Mouse (Mus musculus): ENCODE results near the gene Agpat4.
A peak's percentile ranks its signal among the peaks of the same experiment; 100 is the strongest.
"Not testable (repeated sequence)": the region's sequence is repeated elsewhere in the genome, so short reads cannot be mapped to it uniquely, and the experiment has no call there.

Gene Agpat4

DNA sequence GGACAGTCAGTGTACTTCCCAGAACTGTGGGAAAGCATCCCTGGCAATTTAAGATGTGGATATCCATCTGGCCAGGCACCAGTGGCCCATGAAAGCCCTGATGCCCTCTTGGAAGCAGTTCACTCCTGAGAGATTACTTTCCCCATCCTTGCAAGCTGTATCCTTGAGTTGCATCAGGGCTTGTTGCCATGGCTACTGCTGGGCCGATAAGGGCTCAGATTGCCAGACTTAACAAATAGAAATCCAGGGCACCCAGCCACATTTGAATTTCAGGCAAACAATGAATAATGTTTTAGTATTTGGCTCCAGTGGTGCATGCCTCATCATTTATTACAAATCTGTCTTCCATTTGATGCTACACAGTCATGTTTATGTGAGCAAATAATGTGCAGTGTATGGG, 69.3 kb downstream of the Agpat4 start:
- DNase-seq (ENCODE audit: low spot score in 2 of 2) = peak in 1 of 2 experiments; percentile 40

GRCm38 (mm10) chr17:12195137-12195536, 76.6 kb downstream of the Agpat4 start:
- peak in 1 of 2 experiments; percentile 16 for DNase-seq (ENCODE audit: low spot score in 2 of 2)

DNA sequence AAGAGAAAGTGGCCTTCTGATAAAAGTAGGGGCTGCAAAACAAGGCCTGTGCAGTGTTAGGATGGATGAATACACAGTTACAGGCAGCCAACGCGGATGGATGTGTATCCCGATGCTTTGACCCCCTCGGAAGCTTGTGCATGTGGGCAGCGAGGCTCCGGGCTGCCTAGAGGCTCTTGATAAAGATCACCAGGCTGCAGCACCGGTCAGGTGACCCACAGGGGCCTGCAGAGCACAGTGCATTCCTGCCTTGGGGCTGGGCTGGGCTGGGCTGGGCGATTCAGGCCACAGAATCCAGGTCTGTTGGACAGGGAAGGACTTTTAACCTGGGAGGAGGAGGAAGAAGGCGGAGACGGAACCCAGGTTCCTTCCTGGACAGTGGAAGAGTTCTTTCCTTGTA, 77.1 kb downstream of the Agpat4 start:
- no peak for DNase-seq (ENCODE audit: low spot score in 2 of 2)

GRCm38 (mm10) chr17:12199933-12200332, 81.4 kb downstream of the Agpat4 start:
- DNase-seq (ENCODE audit: low spot score in 2 of 2) = no peak

DNA sequence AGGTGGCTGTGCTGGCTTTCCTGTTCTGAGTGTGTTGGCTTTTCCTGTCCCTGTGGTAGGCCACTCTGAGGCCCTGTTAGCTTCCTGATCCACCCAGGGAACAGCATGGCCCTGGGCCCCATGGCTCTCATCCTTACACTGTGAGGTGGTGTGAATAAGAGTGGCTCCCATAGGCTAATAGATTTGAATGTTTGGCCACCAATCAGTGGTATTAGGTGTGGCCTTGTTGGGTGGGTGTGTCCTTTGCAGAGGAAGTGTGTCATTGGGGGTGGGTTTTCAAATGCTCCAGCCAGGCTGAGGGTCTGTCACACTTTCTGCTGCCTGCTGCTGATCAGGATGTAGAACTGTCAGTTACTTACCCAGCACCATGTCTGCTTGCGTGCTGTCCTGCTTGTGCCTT, 82.6 kb downstream of the Agpat4 start:
- DNase-seq (ENCODE audit: low spot score in 2 of 2) = no peak

DNA sequence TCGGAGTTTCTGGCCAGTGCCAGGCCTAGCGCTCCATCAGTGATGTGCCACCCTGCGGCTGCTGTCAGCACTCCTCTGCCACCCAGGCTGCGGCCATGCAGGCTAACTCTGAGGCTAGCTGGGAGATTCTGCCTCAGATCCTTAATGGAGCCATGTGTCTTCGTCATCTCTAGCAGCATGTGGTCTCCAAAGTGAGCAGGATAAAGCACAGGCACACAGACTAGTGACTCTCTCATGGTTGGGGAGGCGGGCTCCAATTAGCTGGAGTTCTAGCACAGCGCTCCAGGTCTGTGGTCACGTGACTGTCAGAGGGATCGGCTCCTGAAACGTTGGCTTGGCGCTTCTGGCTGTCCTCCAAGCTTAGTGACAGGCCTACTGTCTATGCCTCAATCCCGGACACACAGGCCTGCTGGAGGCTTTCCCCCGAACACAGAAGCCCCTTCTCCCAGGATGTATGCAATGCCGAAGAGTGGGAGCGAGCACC, 85.0 kb downstream of the Agpat4 start:
- DNase-seq (ENCODE audit: low spot score in 2 of 2) = no peak

DNA sequence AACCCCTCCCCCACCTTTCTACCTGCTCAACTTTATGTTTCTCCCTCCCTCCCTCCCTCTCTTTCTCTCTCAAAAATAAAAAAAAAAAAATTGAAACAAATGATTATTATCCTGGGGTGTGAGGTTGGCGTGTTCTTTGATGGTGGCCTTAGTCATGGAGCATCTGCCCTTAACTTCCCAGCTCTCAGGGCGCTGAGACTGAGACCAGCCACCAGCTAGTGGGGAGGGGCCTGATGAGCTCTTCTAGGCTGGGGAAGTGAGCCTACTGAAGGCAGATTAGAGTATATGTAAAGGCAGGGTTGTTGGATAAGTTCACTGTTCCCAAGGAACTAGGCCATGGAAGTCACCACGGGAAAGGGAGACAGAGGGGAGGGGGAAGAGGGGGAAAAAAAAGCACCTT, 85.7 kb downstream of the Agpat4 start:
- DNase-seq (ENCODE audit: low spot score in 2 of 2) = no peak

DNA sequence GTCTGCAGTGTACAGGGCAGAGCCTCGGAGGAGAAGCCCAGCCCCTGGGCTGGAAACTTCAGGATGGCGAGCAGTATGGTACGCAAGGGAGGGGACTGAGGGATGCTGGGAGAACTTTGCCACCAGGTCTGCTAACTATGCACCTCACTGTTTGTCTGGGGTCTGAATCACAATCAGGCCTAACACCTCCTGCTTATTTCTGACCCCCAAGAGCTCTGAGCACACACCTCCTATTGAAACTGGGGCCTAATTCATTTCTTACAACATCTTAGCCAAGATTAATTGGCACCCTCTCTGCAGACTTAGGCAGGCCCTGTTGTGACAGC, 86.1 kb downstream of the Agpat4 start:
- no peak for DNase-seq (ENCODE audit: low spot score in 2 of 2)

DNA sequence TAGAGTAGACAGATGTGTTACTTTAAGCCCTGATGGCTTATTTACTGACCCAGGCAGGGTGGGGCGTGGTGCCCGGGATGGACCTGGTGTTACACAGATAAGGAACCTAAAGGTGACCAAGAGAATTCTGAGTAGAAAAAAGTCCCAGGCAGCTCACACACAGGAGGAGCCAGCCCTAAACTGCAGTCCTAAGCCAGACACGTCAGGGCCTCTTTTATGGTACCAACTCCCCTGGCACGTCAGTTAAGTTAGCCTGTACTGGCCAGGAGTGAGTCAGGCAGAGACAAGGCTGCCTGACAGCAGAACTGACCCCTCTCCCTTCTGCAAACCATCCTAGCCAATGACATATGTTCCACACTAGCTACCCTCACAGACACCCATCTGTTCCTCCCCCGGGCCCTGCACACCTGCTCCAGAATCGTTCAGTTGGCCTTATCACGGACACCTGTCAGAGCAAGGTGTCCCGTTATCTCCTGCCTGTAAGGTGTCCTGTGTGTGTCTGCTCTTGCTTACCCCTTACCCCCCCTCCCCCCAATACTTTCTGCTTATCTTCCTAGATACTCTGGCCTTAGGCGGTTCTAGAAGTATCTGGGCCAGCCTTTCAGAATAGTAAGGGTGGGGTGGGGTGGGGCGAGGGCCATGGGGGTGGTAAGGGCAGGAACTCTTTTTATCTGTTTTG, 86.7 kb downstream of the Agpat4 start:
- DNase-seq (ENCODE audit: low spot score in 2 of 2) = no peak

GRCm38 (mm10) chr17:12205694-12206075, 87.2 kb downstream of the Agpat4 start:
- no peak for DNase-seq (ENCODE audit: low spot score in 2 of 2)

- DNase-seq (ENCODE audit: low spot score in 2 of 2) = no peak
Measured at GRCm38 (mm10) chr17:12206248-12206647, 87.7 kb downstream of the Agpat4 start.

- DNase-seq (ENCODE audit: low spot score in 2 of 2) = no peak
Measured at GRCm38 (mm10) chr17:12207022-12207548, 88.6 kb downstream of the Agpat4 start.

- no peak for DNase-seq (ENCODE audit: low spot score in 2 of 2)
Measured at GRCm38 (mm10) chr17:12209481-12209880, 91.0 kb downstream of the Agpat4 start.

- peak; percentile 49 to 75 for DNase-seq (ENCODE audit: low spot score in 2 of 2)
Measured at GRCm38 (mm10) chr17:12210544-12211132, 92.1 kb downstream of the Agpat4 start.

DNA sequence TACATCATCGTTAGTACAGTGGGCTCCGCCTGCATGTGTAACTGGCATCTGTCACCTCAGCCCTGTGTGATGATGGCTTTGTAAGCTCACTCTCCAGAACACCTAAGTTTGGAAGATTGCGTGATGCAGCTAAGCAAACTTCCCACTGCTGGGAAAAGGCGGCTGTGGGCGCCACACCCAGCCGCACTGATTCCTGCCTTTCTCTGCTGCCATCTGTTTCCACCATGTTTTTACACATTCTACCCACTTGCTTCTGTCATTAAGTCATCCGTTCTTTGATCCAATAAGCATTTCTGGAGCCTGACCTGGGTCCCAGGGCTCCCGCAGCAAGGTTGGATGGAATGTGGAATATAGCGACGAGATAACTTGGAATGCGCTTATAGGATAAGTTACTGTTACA, 93.4 kb downstream of the Agpat4 start:
- no peak for DNase-seq (ENCODE audit: low spot score in 2 of 2)

GRCm38 (mm10) chr17:12212341-12212740, 93.8 kb downstream of the Agpat4 start:
- DNase-seq (ENCODE audit: low spot score in 2 of 2) = no peak

- DNase-seq (ENCODE audit: low spot score in 2 of 2) = no peak
Measured at GRCm38 (mm10) chr17:12213430-12213829, 94.9 kb downstream of the Agpat4 start.

DNA sequence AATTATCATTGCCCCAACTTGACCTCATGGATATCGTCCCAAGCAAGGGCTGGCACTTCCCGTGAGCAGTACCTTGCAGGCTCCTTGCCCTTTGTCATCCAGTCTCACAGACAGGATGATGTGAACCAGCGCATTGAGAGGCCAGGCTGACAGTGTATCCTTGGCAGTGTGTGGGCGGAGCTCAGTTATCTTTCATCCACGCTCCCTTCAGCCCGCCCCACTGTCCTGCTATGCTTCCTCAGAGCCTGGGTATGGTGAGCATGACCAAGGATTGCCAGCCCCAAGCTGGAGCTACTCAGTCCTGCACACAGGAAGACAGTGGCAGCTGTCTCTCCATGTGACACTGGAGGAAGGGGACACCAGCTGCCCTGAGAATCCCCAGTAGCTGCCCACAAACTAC, 97.7 kb downstream of the Agpat4 start:
- DNase-seq (ENCODE audit: low spot score in 2 of 2) = no peak

GRCm38 (mm10) chr17:12221926-12222325, 103.4 kb downstream of the Agpat4 start:
- no peak for DNase-seq (ENCODE audit: low spot score in 2 of 2)

DNA sequence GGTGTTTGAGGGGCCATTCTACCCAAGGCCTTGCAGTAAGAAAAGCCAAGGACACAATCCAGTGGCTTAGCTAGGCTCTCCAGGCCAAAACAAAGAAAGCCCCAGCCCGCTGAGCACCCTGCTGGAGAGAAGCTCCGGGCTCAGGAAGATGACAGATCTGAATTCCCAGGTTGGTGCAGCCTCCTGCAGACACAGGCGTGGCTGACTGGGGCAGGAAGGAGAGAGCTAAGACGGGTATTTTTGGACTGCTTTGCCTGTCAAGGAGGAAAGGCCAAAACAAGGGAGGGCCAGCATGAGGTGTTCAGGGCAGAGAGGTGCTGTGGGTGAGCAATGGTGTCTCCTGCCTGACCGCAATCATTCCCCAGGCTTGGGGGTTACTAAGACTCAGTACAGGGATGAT, 105.2 kb downstream of the Agpat4 start:
- no peak for DNase-seq (ENCODE audit: low spot score in 2 of 2)

DNA sequence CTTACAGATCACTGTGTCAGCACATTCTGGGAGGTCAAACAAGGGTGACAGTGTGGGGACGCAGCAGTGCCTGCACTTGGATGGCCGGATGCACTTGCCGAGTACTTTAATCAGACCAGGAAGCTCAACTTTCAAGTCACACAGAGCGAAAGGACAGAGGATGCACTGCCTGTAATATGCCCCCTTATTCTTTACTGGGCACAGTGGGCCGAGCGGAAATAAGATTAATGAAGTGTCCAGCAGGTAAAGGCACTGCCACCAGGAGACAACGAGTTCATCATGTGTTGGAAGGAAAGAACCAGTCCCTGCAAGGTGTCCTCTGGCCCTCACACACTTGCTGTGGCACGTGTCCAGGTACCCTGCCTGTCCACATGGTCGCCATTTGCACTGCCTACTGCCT, 105.6 kb downstream of the Agpat4 start:
- DNase-seq (ENCODE audit: low spot score in 2 of 2) = no peak

DNA sequence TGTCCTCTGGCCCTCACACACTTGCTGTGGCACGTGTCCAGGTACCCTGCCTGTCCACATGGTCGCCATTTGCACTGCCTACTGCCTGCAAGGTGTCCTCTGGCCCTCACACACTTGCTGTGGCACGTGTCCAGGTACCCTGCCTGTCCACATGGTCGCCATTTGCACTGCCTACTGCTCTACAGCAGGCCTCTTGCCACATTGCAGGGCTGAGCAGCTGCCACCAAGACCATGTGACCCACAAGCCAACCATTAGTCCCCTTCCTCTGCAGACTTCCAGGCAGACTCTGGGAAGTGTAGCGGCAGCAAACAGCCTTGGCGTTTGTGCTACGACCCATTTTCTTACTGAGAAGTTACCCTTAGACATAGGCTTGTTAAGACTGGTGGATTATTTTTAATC, 106.0 kb downstream of the Agpat4 start:
- DNase-seq (ENCODE audit: low spot score in 2 of 2) = not testable (repeated sequence)

- DNase-seq (ENCODE audit: low spot score in 2 of 2) = no peak
Measured at GRCm38 (mm10) chr17:12225227-12225626, 106.7 kb downstream of the Agpat4 start.

DNA sequence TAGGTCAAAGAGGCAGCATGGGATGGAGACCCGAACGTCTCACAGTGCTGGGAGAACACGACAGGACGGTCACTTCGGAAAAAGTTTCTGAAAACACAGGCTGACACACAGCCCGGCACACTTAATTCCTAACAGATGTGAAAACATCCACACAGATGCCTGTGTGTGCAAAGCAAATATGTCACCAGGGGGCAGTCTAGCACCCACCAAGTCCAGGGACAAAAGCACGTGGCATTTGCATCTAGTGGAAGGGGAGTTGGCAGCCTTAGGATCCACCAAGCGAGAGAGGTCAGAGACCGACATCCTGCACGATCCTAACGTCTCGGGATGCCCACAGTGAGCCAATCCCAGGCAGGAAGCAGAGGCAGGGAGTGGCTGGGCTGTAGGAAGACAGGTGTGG, 108.0 kb downstream of the Agpat4 start:
- DNase-seq (ENCODE audit: low spot score in 2 of 2) = peak; percentile 27 to 31
